Mouse (Mus musculus): ENCODE results near the gene Rab3b. TPM values are rescaled to one million over a fixed set of nuclear protein-coding genes. Genes with fewer than 3 reads are reported as not detected.

Rab3b gene
- polyA plus RNA-seq, 1 experiment from 2014 or later: 19.9 TPM

- no peaks in the 10 kb centered on the region for H3K27me3 ChIP-seq
- no peak overlapping the region for H3K27ac ChIP-seq
- H3K9me3 ChIP-seq: no peaks in the 10 kb centered on the region
- ATAC-seq (ENCODE audit: insufficient number of reproducible peaks, insufficient read depth, low FRiP score, low TSS enrichment, low read depth): no peak
- H3K4me1 ChIP-seq: no peaks in the 10 kb centered on the region
- no peak overlapping the region for H3K9ac ChIP-seq
- no peak overlapping the region for H3K4me2 ChIP-seq
- H3K36me3 ChIP-seq: no peaks in the 10 kb centered on the region
- no peak overlapping the region for H3K4me3 ChIP-seq
- 87% methylated on average over 4 of the region's 4 CpGs for WGBS
Observed at GRCm38 (mm10) chr4:108960619-108961460, 82.0 kb downstream of the Rab3b start.

GRCm38 (mm10) chr4:108963017-108963416 lies 84.2 kb downstream of the Rab3b start:
- no peaks in the 10 kb centered on the region for H3K9me3 ChIP-seq
- no peaks in the 10 kb centered on the region for H3K27me3 ChIP-seq
- no peaks in the 10 kb centered on the region for H3K36me3 ChIP-seq
- 88% methylated on average over 6 of the region's 6 CpGs for WGBS
- ATAC-seq (ENCODE audit: insufficient number of reproducible peaks, insufficient read depth, low FRiP score, low TSS enrichment, low read depth): no peak
- H3K4me1 ChIP-seq: no peaks in the 10 kb centered on the region
- H3K4me2 ChIP-seq: no peak overlapping the region
- no peak overlapping the region for H3K27ac ChIP-seq
- no peak overlapping the region for H3K4me3 ChIP-seq
- H3K9ac ChIP-seq: no peak overlapping the region

- WGBS: 78% methylated on average over 3 of the region's 3 CpGs
- H3K4me1 ChIP-seq: 0 out of 2 replicates have a peak, but pooled peaks cover 4% of the 10 kb centered on the region
- no peaks in the 10 kb centered on the region for H3K27me3 ChIP-seq
- no peaks in the 10 kb centered on the region for H3K36me3 ChIP-seq
- H3K27ac ChIP-seq: no peak overlapping the region
- no peak overlapping the region for H3K9ac ChIP-seq
- no peak overlapping the region for H3K4me2 ChIP-seq
- no peak for ATAC-seq (ENCODE audit: insufficient number of reproducible peaks, insufficient read depth, low FRiP score, low TSS enrichment, low read depth)
- H3K4me3 ChIP-seq: no peak overlapping the region
- H3K9me3 ChIP-seq: no peaks in the 10 kb centered on the region
Observed at GRCm38 (mm10) chr4:108969517-108969916, 90.7 kb downstream of the Rab3b start.

GRCm38 (mm10) chr4:108971054-108971453 lies 92.2 kb downstream of the Rab3b start:
- H3K36me3 ChIP-seq: no peaks in the 10 kb centered on the region
- ATAC-seq (ENCODE audit: insufficient number of reproducible peaks, insufficient read depth, low FRiP score, low TSS enrichment, low read depth): no peak
- 71% methylated on average over 5 of the region's 5 CpGs for WGBS
- 0 out of 2 replicates have a peak, but pooled peaks cover 4% of the 10 kb centered on the region for H3K4me1 ChIP-seq
- H3K27ac ChIP-seq: no peak overlapping the region
- H3K27me3 ChIP-seq: no peaks in the 10 kb centered on the region
- H3K4me3 ChIP-seq: no peak overlapping the region
- no peaks in the 10 kb centered on the region for H3K9me3 ChIP-seq
- H3K9ac ChIP-seq: no peak overlapping the region
- H3K4me2 ChIP-seq: no peak overlapping the region

GRCm38 (mm10) chr4:108976458-108977071 lies 97.7 kb downstream of the Rab3b start:
- no peak for ATAC-seq (ENCODE audit: insufficient number of reproducible peaks, insufficient read depth, low FRiP score, low TSS enrichment, low read depth)
- 43% methylated on average over 6 of the region's 6 CpGs for WGBS
- Histone ChIP-seq H3K4me2 (no peak overlapping the region), H3K27me3 (no peaks in the 10 kb centered on the region), H3K36me3 (no peaks in the 10 kb centered on the region), H3K9me3 (no peaks in the 10 kb centered on the region), H3K4me1 (0 out of 2 replicates have a peak, but pooled peaks cover 4% of the 10 kb centered on the region), H3K9ac (no peak overlapping the region), H3K4me3 (no peak overlapping the region), H3K27ac (no peak overlapping the region)

GRCm38 (mm10) chr4:108986833-108987472 lies 108.1 kb downstream of the Rab3b start:
- Histone ChIP-seq H3K4me1 (no peaks in the 10 kb centered on the region), H3K36me3 (no peaks in the 10 kb centered on the region), H3K4me3 (no peak overlapping the region), H3K4me2 (no peak overlapping the region), H3K9me3 (no peaks in the 10 kb centered on the region), H3K27me3 (no peaks in the 10 kb centered on the region), H3K27ac (no peak overlapping the region), H3K9ac (no peak overlapping the region)
- ATAC-seq (ENCODE audit: insufficient number of reproducible peaks, insufficient read depth, low FRiP score, low TSS enrichment, low read depth): no peak
- WGBS: 85% methylated on average over 1 of the region's 1 CpGs

GRCm38 (mm10) chr4:108987473-108987842 lies 108.6 kb downstream of the Rab3b start:
- no peak overlapping the region for H3K4me2 ChIP-seq
- H3K9me3 ChIP-seq: no peaks in the 10 kb centered on the region
- no peaks in the 10 kb centered on the region for H3K4me1 ChIP-seq
- H3K36me3 ChIP-seq: no peaks in the 10 kb centered on the region
- no peak for ATAC-seq (ENCODE audit: insufficient number of reproducible peaks, insufficient read depth, low FRiP score, low TSS enrichment, low read depth)
- no peak overlapping the region for H3K27ac ChIP-seq
- no peaks in the 10 kb centered on the region for H3K27me3 ChIP-seq
- no peak overlapping the region for H3K9ac ChIP-seq
- H3K4me3 ChIP-seq: no peak overlapping the region
- WGBS: 49% methylated on average over 4 of the region's 4 CpGs

- no peak overlapping the region for H3K4me3 ChIP-seq
- WGBS: 67% methylated on average over 2 of the region's 2 CpGs
- H3K36me3 ChIP-seq: no peaks in the 10 kb centered on the region
- no peak overlapping the region for H3K4me2 ChIP-seq
- no peak overlapping the region for H3K27ac ChIP-seq
- no peaks in the 10 kb centered on the region for H3K9me3 ChIP-seq
- H3K9ac ChIP-seq: no peak overlapping the region
- ATAC-seq (ENCODE audit: insufficient number of reproducible peaks, insufficient read depth, low FRiP score, low TSS enrichment, low read depth): no peak
- H3K27me3 ChIP-seq: no peaks in the 10 kb centered on the region
- H3K4me1 ChIP-seq: no peaks in the 10 kb centered on the region
Observed at GRCm38 (mm10) chr4:108989430-108989829, 110.6 kb downstream of the Rab3b start.

GRCm38 (mm10) chr4:108990032-108990431 lies 111.2 kb downstream of the Rab3b start:
- H3K4me1 ChIP-seq: no peaks in the 10 kb centered on the region
- H3K27ac ChIP-seq: no peak overlapping the region
- H3K27me3 ChIP-seq: no peaks in the 10 kb centered on the region
- no peak overlapping the region for H3K4me3 ChIP-seq
- no peak overlapping the region for H3K4me2 ChIP-seq
- H3K9ac ChIP-seq: no peak overlapping the region
- no peaks in the 10 kb centered on the region for H3K9me3 ChIP-seq
- ATAC-seq (ENCODE audit: insufficient number of reproducible peaks, insufficient read depth, low FRiP score, low TSS enrichment, low read depth): no peak
- H3K36me3 ChIP-seq: no peaks in the 10 kb centered on the region

GRCm38 (mm10) chr4:108990571-108990970 lies 111.7 kb downstream of the Rab3b start:
- WGBS: 93% methylated on average over 6 of the region's 6 CpGs
- Histone ChIP-seq H3K36me3 (no peaks in the 10 kb centered on the region), H3K4me3 (no peak overlapping the region), H3K4me2 (no peak overlapping the region), H3K9ac (no peak overlapping the region), H3K9me3 (no peaks in the 10 kb centered on the region), H3K27ac (no peak overlapping the region), H3K27me3 (no peaks in the 10 kb centered on the region), H3K4me1 (no peaks in the 10 kb centered on the region)
- ATAC-seq (ENCODE audit: insufficient number of reproducible peaks, insufficient read depth, low FRiP score, low TSS enrichment, low read depth): no peak

- Histone ChIP-seq H3K36me3 (no peaks in the 10 kb centered on the region), H3K9ac (no peak overlapping the region), H3K27ac (no peak overlapping the region), H3K9me3 (no peaks in the 10 kb centered on the region), H3K27me3 (no peaks in the 10 kb centered on the region; the same call in 1 of the 2 replicates), H3K4me3 (no peak overlapping the region), H3K4me2 (no peak overlapping the region), H3K4me1 (no peaks in the 10 kb centered on the region)
- no peak for ATAC-seq (ENCODE audit: insufficient number of reproducible peaks, insufficient read depth, low FRiP score, low TSS enrichment, low read depth)
Observed at GRCm38 (mm10) chr4:108991811-108992210, 112.9 kb downstream of the Rab3b start.
